Mouse (Mus musculus): ENCODE measurements around the gene Nox4.

- TF ChIP-seq CTCF (IDR thresholded peaks at IDR 0.05; ENCODE audit: borderline replicate concordance, extremely low read depth, insufficient read depth, insufficient read length) = no peak
- no peak for TF ChIP-seq POLR2A (IDR thresholded peaks at IDR 0.05; ENCODE audit: borderline replicate concordance, extremely low read depth, insufficient read depth, insufficient read length, poor library complexity, severe bottlenecking)
Measured at GRCm38 (mm10) chr7:87222751-87223150, 23.1 kb upstream of the Nox4 start.

Measured in brain, embryonic 14.5 days (tissue).